Mouse (Mus musculus): ENCODE data around the gene F7.

- TF ChIP-seq EP300 (optimal IDR thresholded peaks at IDR 0.05) (no peak), CTCF (IDR thresholded peaks at IDR 0.05; ENCODE audit: low read depth) (no peak)
Measured at GRCm38 (mm10) chr8:12999793-13000192, 26.0 kb upstream of the F7 start.

All from stomach, postnatal 0 days (tissue).